Mouse (Mus musculus): ENCODE measurements around the gene C1qtnf6. TPM values are rescaled to one million over a fixed set of nuclear protein-coding genes. Genes with fewer than 3 reads are reported as not detected.

Gene C1qtnf6
- total and polyA plus RNA-seq, 3 experiments: 0.11 TPM; not detected in 2

DNA sequence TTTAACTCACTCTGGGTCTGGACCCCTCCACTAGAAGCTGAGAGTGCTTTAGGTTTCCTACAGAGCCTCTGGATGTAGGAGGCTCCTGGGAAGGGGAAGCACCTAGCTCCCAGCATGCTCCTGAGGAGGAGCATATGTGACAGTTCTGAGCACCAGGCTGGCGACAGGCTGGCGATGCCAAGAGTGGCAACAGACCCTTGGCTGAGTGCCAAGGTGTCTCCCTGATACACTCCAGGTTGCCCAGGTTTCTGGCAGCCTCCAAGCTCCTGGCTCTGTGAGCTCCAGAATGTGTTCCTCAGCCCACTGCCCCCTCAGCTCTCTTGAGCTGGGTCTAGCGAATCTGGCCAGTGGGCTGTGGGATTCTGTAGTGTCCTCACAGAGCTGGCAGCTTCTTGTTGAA is 10.4 kb upstream of the C1qtnf6 start:
- Histone ChIP-seq H3K4me3 (ENCODE audit: low read depth, low read length) (no peak overlapping the region), H3K4me1 (ENCODE audit: insufficient read depth, low read depth, low read length) (peaks cover 4% of the 10 kb centered on the region), H3K36me3 (replicated peaks) (no peaks in the 10 kb centered on the region), H3K9me3 (replicated peaks) (no peaks in the 10 kb centered on the region), H3K27me3 (ENCODE audit: insufficient read depth, low read length) (peaks cover 83% of the 10 kb centered on the region)
- ATAC-seq (ENCODE audit: extremely low read depth, insufficient number of reproducible peaks, low FRiP score, poor library complexity, severe bottlenecking) (no peak), DNase-seq (ENCODE audit: low spot score) (no peak)
- TF ChIP-seq GATA2 (IDR thresholded peaks at IDR 0.05; ENCODE audit: borderline replicate concordance, low read depth, low read length) (no peak), GATA1 (IDR thresholded peaks at IDR 0.05; ENCODE audit: borderline replicate concordance, low read length) (no peak), POLR2AphosphoS5 (IDR thresholded peaks at IDR 0.05; ENCODE audit: insufficient replicate concordance, low read depth, low read length) (no peak), CTCF (IDR thresholded peaks at IDR 0.05; ENCODE audit: low read depth, low read length) (no peak), TAL1 (conservative IDR thresholded peaks at IDR 0.05; ENCODE audit: low read depth, low read length) (no peak)

DNA sequence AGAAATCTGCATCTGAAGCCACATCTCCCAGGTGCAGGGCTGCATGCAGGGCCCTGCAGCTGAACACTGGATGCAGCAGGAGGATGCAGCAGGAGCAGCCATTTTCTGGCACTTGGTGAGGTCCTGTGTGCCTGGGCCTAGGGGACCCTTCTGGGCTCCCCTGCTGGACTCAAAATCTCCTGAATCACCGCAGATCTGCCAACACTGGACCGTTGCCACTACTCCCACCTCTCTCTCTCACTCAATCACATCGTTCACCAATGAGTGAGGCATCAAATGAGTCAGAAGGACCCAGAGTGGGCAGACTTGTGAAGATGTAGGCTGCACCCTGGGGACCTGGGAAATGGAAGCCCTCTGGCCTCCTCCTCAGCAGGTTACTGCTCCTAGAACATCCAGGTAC is 9.8 kb upstream of the C1qtnf6 start:
- no peak for TF ChIP-seq GATA2 (IDR thresholded peaks at IDR 0.05; ENCODE audit: borderline replicate concordance, low read depth, low read length)
- no peak for TF ChIP-seq GATA1 (IDR thresholded peaks at IDR 0.05; ENCODE audit: borderline replicate concordance, low read length)
- TF ChIP-seq CTCF (IDR thresholded peaks at IDR 0.05; ENCODE audit: low read depth, low read length): no peak
- TF ChIP-seq POLR2AphosphoS5 (IDR thresholded peaks at IDR 0.05; ENCODE audit: insufficient replicate concordance, low read depth, low read length): no peak
- TF ChIP-seq TAL1 (conservative IDR thresholded peaks at IDR 0.05; ENCODE audit: low read depth, low read length): no peak
- Histone ChIP-seq H3K4me3 (ENCODE audit: low read depth, low read length) (no peak overlapping the region), H3K4me1 (ENCODE audit: insufficient read depth, low read depth, low read length) (peaks cover 4% of the 10 kb centered on the region), H3K9me3 (replicated peaks) (no peaks in the 10 kb centered on the region), H3K36me3 (replicated peaks) (no peaks in the 10 kb centered on the region), H3K27me3 (ENCODE audit: insufficient read depth, low read length) (peaks cover 82% of the 10 kb centered on the region)
- ATAC-seq (ENCODE audit: extremely low read depth, insufficient number of reproducible peaks, low FRiP score, poor library complexity, severe bottlenecking): no peak
- DNase-seq (ENCODE audit: low spot score): no peak

DNA sequence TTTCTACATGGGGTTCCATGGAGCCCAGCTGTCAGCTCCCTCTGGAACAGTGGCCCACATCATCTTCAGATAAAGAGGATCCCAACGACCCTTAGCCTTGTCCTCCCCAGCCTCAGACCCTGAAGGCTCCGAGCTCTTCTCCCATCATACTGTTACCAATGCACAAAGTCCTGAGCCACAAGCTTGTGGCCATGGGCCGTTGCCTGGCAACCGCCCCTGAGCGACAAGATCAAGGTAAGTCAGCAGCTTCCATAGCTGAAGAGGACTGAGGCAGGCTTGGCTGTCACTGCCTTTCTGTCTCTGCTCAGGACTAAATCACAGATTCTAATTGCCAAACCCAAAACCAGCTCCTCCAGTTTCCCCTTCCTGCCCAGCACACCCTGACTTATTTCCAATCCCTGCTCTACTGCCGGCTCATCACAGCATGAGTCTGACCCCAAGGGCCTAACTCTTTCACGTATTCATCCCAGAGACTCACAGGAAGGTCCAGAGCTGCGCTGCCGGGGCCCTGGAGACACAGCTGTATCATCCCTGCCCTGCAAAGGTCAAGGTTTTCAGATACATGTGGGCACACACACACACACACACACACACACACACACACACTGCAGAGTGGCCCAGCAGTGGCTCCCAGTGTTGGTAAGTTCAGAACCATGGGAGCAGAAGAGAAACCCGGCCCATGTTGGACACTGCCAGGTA is 4.7 kb upstream of the C1qtnf6 start:
- DNase-seq (ENCODE audit: low spot score) (no peak), ATAC-seq (ENCODE audit: extremely low read depth, insufficient number of reproducible peaks, low FRiP score, poor library complexity, severe bottlenecking) (no peak)
- Histone ChIP-seq H3K9me3 (replicated peaks) (no peaks in the 10 kb centered on the region), H3K27me3 (ENCODE audit: insufficient read depth, low read length) (peaks cover 67% of the 10 kb centered on the region), H3K4me3 (ENCODE audit: low read depth, low read length) (no peak overlapping the region), H3K36me3 (replicated peaks) (no peaks in the 10 kb centered on the region), H3K4me1 (ENCODE audit: insufficient read depth, low read depth, low read length) (peaks cover 10% of the 10 kb centered on the region)
- TF ChIP-seq GATA2 (IDR thresholded peaks at IDR 0.05; ENCODE audit: borderline replicate concordance, low read depth, low read length): no peak

DNA sequence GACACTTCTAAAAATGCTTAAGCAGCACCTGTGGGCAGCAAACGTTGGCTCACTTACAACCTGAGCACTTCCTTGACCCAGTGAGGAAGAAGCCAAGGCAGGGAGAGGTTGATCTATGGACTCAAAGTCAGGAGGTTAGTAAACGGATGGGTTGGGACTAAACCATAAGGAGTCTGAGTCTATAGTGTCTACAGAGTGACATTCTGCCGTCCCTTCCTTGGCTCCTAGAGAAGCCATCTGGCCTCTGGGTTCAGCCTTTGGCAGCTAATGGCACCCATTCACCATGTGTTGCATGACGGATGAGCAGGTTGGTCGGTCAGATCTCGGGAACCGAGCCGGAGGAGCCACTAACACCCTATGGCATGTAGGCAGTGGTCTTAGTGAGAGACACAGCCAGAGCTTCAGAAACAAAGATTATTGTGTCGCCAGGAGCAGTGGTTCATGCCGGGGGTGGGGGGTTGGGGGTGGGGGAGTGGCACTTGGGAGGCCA is 2.2 kb upstream of the C1qtnf6 start:
- TF ChIP-seq GATA2 (IDR thresholded peaks at IDR 0.05; ENCODE audit: borderline replicate concordance, low read depth, low read length): no peak
- peaks cover 64% of the 10 kb centered on the region for H3K27me3 ChIP-seq (ENCODE audit: insufficient read depth, low read length)
- H3K36me3 ChIP-seq (replicated peaks): no peaks in the 10 kb centered on the region
- no peak overlapping the region for H3K4me3 ChIP-seq (ENCODE audit: low read depth, low read length)
- H3K4me1 ChIP-seq (ENCODE audit: insufficient read depth, low read depth, low read length): peaks cover 10% of the 10 kb centered on the region
- no peak for DNase-seq (ENCODE audit: low spot score)
- no peaks in the 10 kb centered on the region for H3K9me3 ChIP-seq (replicated peaks)
- ATAC-seq (ENCODE audit: extremely low read depth, insufficient number of reproducible peaks, low FRiP score, poor library complexity, severe bottlenecking): no peak

DNA sequence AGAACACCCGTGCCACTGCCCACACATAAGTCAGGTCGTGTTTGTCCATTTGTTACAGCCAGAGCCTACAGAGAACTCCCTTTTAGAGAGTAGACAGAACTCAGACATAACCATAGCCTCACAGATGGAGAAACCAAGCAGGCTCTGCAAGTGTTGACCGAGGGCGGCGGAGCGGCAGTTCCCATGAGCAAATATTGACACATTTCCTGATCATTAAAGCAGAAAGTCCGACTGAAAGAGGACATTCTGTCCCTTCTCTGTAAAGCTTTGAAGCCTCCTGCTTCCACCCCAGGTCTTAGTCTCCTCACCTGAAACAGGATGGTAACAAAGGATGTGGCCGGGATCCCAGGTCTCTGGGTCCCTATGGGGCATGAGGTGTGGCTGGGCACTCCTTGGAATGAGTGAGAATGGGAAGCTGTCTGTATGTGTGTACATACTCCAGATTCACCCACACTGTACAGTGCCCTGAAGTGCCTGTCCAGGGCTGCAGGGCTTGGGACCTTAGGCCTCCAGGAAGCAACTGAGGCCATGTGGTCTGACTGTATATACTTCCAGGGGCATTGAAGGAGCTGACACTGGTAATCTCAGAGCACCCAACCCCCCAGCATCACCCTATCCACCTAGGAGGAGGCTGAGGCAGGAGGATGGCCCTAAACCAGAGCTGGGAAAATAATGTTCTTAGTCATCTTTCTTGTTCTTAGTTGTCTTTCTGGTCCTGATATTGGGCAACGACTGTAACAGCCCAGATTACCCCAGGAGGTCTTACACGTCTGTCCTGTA is 1.5 kb upstream of the C1qtnf6 start:
- TF ChIP-seq POLR2AphosphoS5 (IDR thresholded peaks at IDR 0.05; ENCODE audit: insufficient replicate concordance, low read depth, low read length) (no peak), CTCF (IDR thresholded peaks at IDR 0.05; ENCODE audit: low read depth, low read length) (no peak), GATA1 (IDR thresholded peaks at IDR 0.05; ENCODE audit: borderline replicate concordance, low read length) (no peak), GATA2 (IDR thresholded peaks at IDR 0.05; ENCODE audit: borderline replicate concordance, low read depth, low read length) (no peak), TAL1 (conservative IDR thresholded peaks at IDR 0.05; ENCODE audit: low read depth, low read length) (no peak)
- no peak for DNase-seq (ENCODE audit: low spot score)
- Histone ChIP-seq H3K9me3 (replicated peaks) (no peaks in the 10 kb centered on the region), H3K36me3 (replicated peaks) (no peaks in the 10 kb centered on the region), H3K4me1 (ENCODE audit: insufficient read depth, low read depth, low read length) (peaks cover 10% of the 10 kb centered on the region), H3K27me3 (ENCODE audit: insufficient read depth, low read length) (peaks cover 59% of the 10 kb centered on the region), H3K4me3 (ENCODE audit: low read depth, low read length) (no peak overlapping the region)
- no peak for ATAC-seq (ENCODE audit: extremely low read depth, insufficient number of reproducible peaks, low FRiP score, poor library complexity, severe bottlenecking)

DNA sequence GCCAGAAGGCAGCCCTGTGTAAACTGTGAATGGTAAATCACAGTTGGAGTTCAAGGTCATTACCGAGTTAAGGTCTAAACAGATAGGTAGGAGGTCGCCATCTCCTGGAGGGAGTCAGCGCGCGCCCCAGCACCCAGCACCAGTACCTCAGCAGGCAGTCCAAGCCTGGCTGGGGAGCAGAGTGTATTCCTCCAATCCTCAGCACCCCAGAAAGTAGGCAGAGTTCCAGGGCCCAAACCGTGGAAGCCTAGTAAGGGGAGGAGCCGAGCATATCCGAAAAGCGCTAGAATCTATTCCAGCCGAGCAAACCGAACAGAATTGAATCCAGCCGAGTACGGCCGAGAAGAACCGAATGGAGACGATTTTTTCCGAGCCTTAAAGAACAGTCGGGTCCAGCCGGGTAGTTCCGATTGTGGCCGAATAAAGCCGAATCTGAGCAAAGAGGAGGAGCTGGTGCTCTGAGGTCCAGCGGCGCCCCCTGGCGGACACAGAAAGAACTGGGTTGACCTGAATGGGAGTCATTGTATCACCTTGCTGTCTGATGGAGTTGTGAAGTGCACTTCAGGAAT is 769 bp upstream of the C1qtnf6 start:
- DNase-seq (ENCODE audit: low spot score) (peak; percentile 72), ATAC-seq (ENCODE audit: extremely low read depth, insufficient number of reproducible peaks, low FRiP score, poor library complexity, severe bottlenecking) (peak; percentile 22; the same call in 1 of the 2 replicates)
- H3K4me3 ChIP-seq (ENCODE audit: low read depth, low read length): no peak overlapping the region; the same call in 1 of the 2 replicates
- TF ChIP-seq CTCF (IDR thresholded peaks at IDR 0.05; ENCODE audit: low read depth, low read length) (peak; percentile 78), POLR2AphosphoS5 (IDR thresholded peaks at IDR 0.05; ENCODE audit: insufficient replicate concordance, low read depth, low read length) (no peak)
- peaks cover 55% of the 10 kb centered on the region for H3K27me3 ChIP-seq (ENCODE audit: insufficient read depth, low read length)
- H3K4me1 ChIP-seq (ENCODE audit: insufficient read depth, low read depth, low read length): peaks cover 8% of the 10 kb centered on the region
- H3K36me3 ChIP-seq (replicated peaks): no peaks in the 10 kb centered on the region
- no peaks in the 10 kb centered on the region for H3K9me3 ChIP-seq (replicated peaks)

All from G1E (cell line).